ENCODE assay signal across 13 mouse cellular contexts in the genomic region with DNA sequence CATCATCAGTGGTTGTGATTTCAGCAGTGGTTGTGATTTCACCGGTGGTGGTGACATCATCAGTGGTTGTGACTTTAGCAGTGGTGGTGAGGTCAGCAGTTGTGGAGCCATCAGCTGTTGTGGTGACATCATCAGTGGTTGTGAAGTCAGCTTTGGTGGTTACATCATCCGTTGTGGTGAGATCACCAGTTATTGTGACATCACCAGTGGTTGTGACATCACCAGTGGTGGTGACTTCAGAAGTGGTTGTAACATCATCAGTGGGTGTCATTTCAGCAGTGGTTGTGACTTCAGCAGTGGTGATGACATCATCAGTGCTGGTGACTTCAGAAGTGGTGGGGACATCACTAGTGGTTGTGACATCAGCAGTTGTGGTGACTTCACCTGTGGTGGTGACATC. TPM values are rescaled to one million over a fixed set of nuclear protein-coding genes. Genes with fewer than 3 reads are reported as not detected.
A peak's percentile ranks its signal among the peaks of the same experiment; 100 is the strongest.
DNase-seq lines count a peak whose midpoint lies in the region; ATAC-seq lines count a peak whose summit lies in the region.
"Had no signal": no experiment of that assay in that cellular context is flagged by ENCODE, and none has a peak within 500 bp of the region (broad histone marks: within the 10 kb centered on the region; RNA-seq: fewer than 3 reads in every experiment).

No protein-coding gene starts in this region.

- no peak overlapping the region for H3K9ac ChIP-seq in forebrain, embryonic 11.5 days (ENCODE audit: low read length)
- no peak overlapping the region for H3K9ac ChIP-seq in forebrain, embryonic 15.5 days (replicated peaks)
- H3K9ac ChIP-seq in midbrain, embryonic 13.5 days (replicated peaks) = no peak overlapping the region
- H3K9ac ChIP-seq in embryonic facial prominence, embryonic 14.5 days (ENCODE audit: low read depth, low read length) = no peak overlapping the region
- H3K9ac ChIP-seq: embryonic facial prominence, embryonic 12.5 days had no signal

- ATAC-seq in forebrain, embryonic 11.5 days (replicated peaks; ENCODE audit: low FRiP score) = no peak
- ATAC-seq in forebrain, embryonic 15.5 days (replicated peaks) = no peak
- ATAC-seq in midbrain, embryonic 13.5 days = no peak
- no peak for ATAC-seq in embryonic facial prominence, embryonic 14.5 days (ENCODE audit: low read depth)

- no peaks in the 10 kb centered on the region for H3K4me1 ChIP-seq in forebrain, embryonic 11.5 days (replicated peaks; ENCODE audit: control insufficient read depth, insufficient read depth, low read length)
- no peaks in the 10 kb centered on the region for H3K4me1 ChIP-seq in forebrain, embryonic 15.5 days
- H3K4me1 ChIP-seq in midbrain, embryonic 10.5 days = no peaks in the 10 kb centered on the region
- no peaks in the 10 kb centered on the region for H3K4me1 ChIP-seq in midbrain, embryonic 13.5 days (replicated peaks)
- no peaks in the 10 kb centered on the region for H3K4me1 ChIP-seq in embryonic facial prominence, embryonic 14.5 days (ENCODE audit: control insufficient read depth, insufficient read depth, low read length)
- H3K4me1 ChIP-seq: embryonic facial prominence, embryonic 12.5 days had no signal

- H3K9me3 ChIP-seq in forebrain, embryonic 11.5 days (ENCODE audit: control insufficient read depth, low read length) = peaks cover 15% of the 10 kb centered on the region; the same call in 1 of the 2 replicates
- H3K9me3 ChIP-seq in forebrain, embryonic 15.5 days = 0 out of 2 replicates have a peak, but pooled peaks cover 4% of the 10 kb centered on the region
- H3K9me3 ChIP-seq in midbrain, embryonic 10.5 days (replicated peaks) = peaks cover 35% of the 10 kb centered on the region
- H3K9me3 ChIP-seq in midbrain, embryonic 13.5 days = peaks cover 42% of the 10 kb centered on the region
- peaks cover 25% of the 10 kb centered on the region for H3K9me3 ChIP-seq in embryonic facial prominence, embryonic 14.5 days (ENCODE audit: control insufficient read depth, low read length)

- H3K36me3 ChIP-seq in forebrain, embryonic 11.5 days (ENCODE audit: control insufficient read depth, insufficient read depth, low read length) = no peaks in the 10 kb centered on the region
- no peaks in the 10 kb centered on the region for H3K36me3 ChIP-seq in forebrain, embryonic 15.5 days
- H3K36me3 ChIP-seq in midbrain, embryonic 10.5 days = no peaks in the 10 kb centered on the region
- H3K36me3 ChIP-seq in midbrain, embryonic 13.5 days = no peaks in the 10 kb centered on the region
- H3K36me3 ChIP-seq in embryonic facial prominence, embryonic 14.5 days (ENCODE audit: control insufficient read depth, insufficient read depth, low read length) = no peaks in the 10 kb centered on the region
- H3K36me3 ChIP-seq: embryonic facial prominence, embryonic 12.5 days had no signal

- H3K27ac ChIP-seq in forebrain, embryonic 11.5 days (ENCODE audit: low read depth, low read length) = no peak overlapping the region
- no peak overlapping the region for H3K27ac ChIP-seq in forebrain, embryonic 15.5 days (replicated peaks)
- H3K27ac ChIP-seq in midbrain, embryonic 10.5 days (replicated peaks) = no peak overlapping the region
- no peak overlapping the region for H3K27ac ChIP-seq in midbrain, embryonic 13.5 days
- no peak overlapping the region for H3K27ac ChIP-seq in embryonic facial prominence, embryonic 14.5 days (replicated peaks; ENCODE audit: low read depth, low read length)
- H3K27ac ChIP-seq: embryonic facial prominence, embryonic 12.5 days had no signal

- 69% methylated on average over 2 of the region's 2 CpGs for WGBS in forebrain, embryonic 11.5 days
- 55% methylated on average over 2 of the region's 2 CpGs for WGBS in forebrain, embryonic 15.5 days
- 54% methylated on average over 2 of the region's 2 CpGs for WGBS in midbrain, embryonic 10.5 days
- WGBS in midbrain, embryonic 13.5 days = 60% methylated on average over 2 of the region's 2 CpGs
- 71% methylated on average over 2 of the region's 2 CpGs for WGBS in embryonic facial prominence, embryonic 14.5 days

- H3K4me2 ChIP-seq in forebrain, embryonic 11.5 days (ENCODE audit: low read depth, low read length, severe bottlenecking) = no peak overlapping the region
- no peak overlapping the region for H3K4me2 ChIP-seq in forebrain, embryonic 15.5 days (replicated peaks)
- H3K4me2 ChIP-seq in midbrain, embryonic 13.5 days (replicated peaks) = no peak overlapping the region
- no peak overlapping the region for H3K4me2 ChIP-seq in embryonic facial prominence, embryonic 14.5 days (ENCODE audit: low read depth, low read length)
- H3K4me2 ChIP-seq: embryonic facial prominence, embryonic 12.5 days had no signal

- no peak overlapping the region for H3K4me3 ChIP-seq in forebrain, embryonic 11.5 days (ENCODE audit: low read depth, low read length)
- no peak overlapping the region for H3K4me3 ChIP-seq in forebrain, embryonic 15.5 days
- no peak overlapping the region for H3K4me3 ChIP-seq in midbrain, embryonic 10.5 days
- H3K4me3 ChIP-seq in midbrain, embryonic 13.5 days (replicated peaks) = no peak overlapping the region
- no peak overlapping the region for H3K4me3 ChIP-seq in embryonic facial prominence, embryonic 14.5 days (ENCODE audit: low read depth, low read length)
- H3K4me3 ChIP-seq: embryonic facial prominence, embryonic 12.5 days had no signal

- DNase-seq in forebrain, embryonic 11.5 days (ENCODE audit: low spot score) = peak; percentile 57
- DNase-seq in midbrain, embryonic 10.5 days (ENCODE audit: low spot score) = peak; percentile 19
- DNase-seq in embryonic facial prominence, embryonic 14.5 days (ENCODE audit: low spot score) = peak; percentile 1
- peak; percentile 50 for DNase-seq in naive thymus-derived CD4-positive, alpha-beta T cell, adult 2 months (ENCODE audit: low read depth)
- DNase-seq in left cerebral cortex, postnatal 4 days = no peak
- no peak for DNase-seq in MN1 (ENCODE audit: low spot score)
- DNase-seq: lung, postnatal 14 days had no signal

- intact Hi-C loops in left cerebral cortex, postnatal 4 days (cut with DNase I) = no loop called here

- no peaks in the 10 kb centered on the region for H3K27me3 ChIP-seq in forebrain, embryonic 11.5 days (ENCODE audit: control insufficient read depth, insufficient read depth, low read length)
- H3K27me3 ChIP-seq in forebrain, embryonic 15.5 days = no peaks in the 10 kb centered on the region
- H3K27me3 ChIP-seq in midbrain, embryonic 10.5 days (ENCODE audit: low read depth, poor library complexity, severe bottlenecking) = no peaks in the 10 kb centered on the region
- H3K27me3 ChIP-seq in midbrain, embryonic 13.5 days = no peaks in the 10 kb centered on the region
- H3K27me3 ChIP-seq in embryonic facial prominence, embryonic 14.5 days (replicated peaks; ENCODE audit: control insufficient read depth, insufficient read depth, low read length) = no peaks in the 10 kb centered on the region
- H3K27me3 ChIP-seq: embryonic facial prominence, embryonic 12.5 days had no signal

RNA-seq across cellular contexts. Expression of a gene that starts 3.5 kb away (rescaled TPM):
- polyA plus RNA-seq in forebrain, embryonic 11.5 days (2014; fragmentation: Nextera tagmentation; extraction: Ambion mirVana) = not detected in 2 replicates
- polyA plus RNA-seq in forebrain, embryonic 15.5 days (2015; fragmentation: Nextera tagmentation; extraction: Ambion mirVana) = not detected in 2 replicates
- polyA plus RNA-seq in midbrain, embryonic 10.5 days (2016; fragmentation: Nextera tagmentation; extraction: Ambion mirVana) = not detected in 2 replicates
- not detected in 2 replicates for polyA plus RNA-seq in midbrain, embryonic 13.5 days (2015; fragmentation: Nextera tagmentation; extraction: Ambion mirVana)
- polyA plus RNA-seq in embryonic facial prominence, embryonic 14.5 days (2014; fragmentation: Nextera tagmentation; extraction: Ambion mirVana) = 0.14 TPM in 1 of 2 replicates, not detected in the other
- total RNA-seq in left cerebral cortex, postnatal 4 days (2021) = not detected
- total RNA-seq: left cerebral cortex, adult 18-20 months had no signal
- polyA plus RNA-seq: embryonic facial prominence, embryonic 12.5 days; kidney, embryonic 14.5 days; stomach, embryonic 14.5 days had no signal

RNA-seq across cellular contexts. Expression of a gene that starts 36.6 kb away (rescaled TPM):
- 6.2 and 7.6 TPM in 2 replicates for polyA plus RNA-seq in forebrain, embryonic 11.5 days (2014; fragmentation: Nextera tagmentation; extraction: Ambion mirVana)
- 3.4 and 3.7 TPM in 2 replicates for polyA plus RNA-seq in forebrain, embryonic 15.5 days (2015; fragmentation: Nextera tagmentation; extraction: Ambion mirVana)
- polyA plus RNA-seq in midbrain, embryonic 10.5 days (2016; fragmentation: Nextera tagmentation; extraction: Ambion mirVana) = 3.9 and 5.4 TPM in 2 replicates
- 2.6 and 4.2 TPM in 2 replicates for polyA plus RNA-seq in midbrain, embryonic 13.5 days (2015; fragmentation: Nextera tagmentation; extraction: Ambion mirVana)
- polyA plus RNA-seq in embryonic facial prominence, embryonic 14.5 days (2014; fragmentation: Nextera tagmentation; extraction: Ambion mirVana) = 8.8 and 8.9 TPM in 2 replicates
- 1 to 10 TPM; 4.1 to 5.6 TPM for total RNA-seq in left cerebral cortex, postnatal 4 days (2021)

RNA-seq across cellular contexts. Expression of a gene that starts 59.6 kb away (rescaled TPM):
- not detected in 2 replicates for polyA plus RNA-seq in forebrain, embryonic 11.5 days (2014; fragmentation: Nextera tagmentation; extraction: Ambion mirVana)
- 0.09 TPM in 1 of 2 replicates, not detected in the other for polyA plus RNA-seq in forebrain, embryonic 15.5 days (2015; fragmentation: Nextera tagmentation; extraction: Ambion mirVana)
- 0.14 TPM in 1 of 2 replicates, not detected in the other for polyA plus RNA-seq in midbrain, embryonic 10.5 days (2016; fragmentation: Nextera tagmentation; extraction: Ambion mirVana)
- not detected in 2 replicates for polyA plus RNA-seq in midbrain, embryonic 13.5 days (2015; fragmentation: Nextera tagmentation; extraction: Ambion mirVana)
- polyA plus RNA-seq in embryonic facial prominence, embryonic 14.5 days (2014; fragmentation: Nextera tagmentation; extraction: Ambion mirVana) = 0.14 and 0.40 TPM in 2 replicates
- 1 to 10 TPM in 1 of 2 experiments, under 1 TPM in 1; 0.60 to 1.5 TPM for total RNA-seq in left cerebral cortex, postnatal 4 days (2021)

Comparison
In these comparisons a context has a peak if more than half of its experiments do, and no peak if none do; other contexts are left out.
1. DNase-seq: peak in forebrain, embryonic 11.5 days (single experiment), midbrain, embryonic 10.5 days (single experiment), embryonic facial prominence, embryonic 14.5 days (single experiment) and naive thymus-derived CD4-positive, alpha-beta T cell, adult 2 months (single experiment); none in left cerebral cortex, postnatal 4 days (single experiment) and MN1 (single experiment).